Mouse (Mus musculus): ENCODE data around the gene Itgae. TPM values are rescaled to one million over a fixed set of nuclear protein-coding genes. Genes with fewer than 3 reads are reported as not detected.
"Not testable (repeated sequence)": the region's sequence is repeated elsewhere in the genome, so short reads cannot be mapped to it uniquely, and the experiment has no call there.

Gene Itgae
- polyA plus RNA-seq, 1 experiment: 0.33 TPM

GRCm38 (mm10) chr11:73094231-73094995 is 4.0 kb downstream of the Itgae start:
- TF ChIP-seq POLR2A (IDR thresholded peaks at IDR 0.05; ENCODE audit: borderline replicate concordance, insufficient read depth, low read length): no peak
- no peak for TF ChIP-seq CTCF (IDR thresholded peaks at IDR 0.05; ENCODE audit: borderline replicate concordance, insufficient read depth, low read depth, low read length)
- H3K4me3 ChIP-seq (replicated peaks; ENCODE audit: insufficient read depth, low read depth, low read length): no peak overlapping the region
- 71% methylated on average over 11 of the region's 11 CpGs for WGBS
- DNase-seq: no peak
- no peak overlapping the region for H3K27ac ChIP-seq (ENCODE audit: insufficient read depth, low read length)
- no peaks in the 10 kb centered on the region for H3K4me1 ChIP-seq (ENCODE audit: control insufficient read depth, insufficient read depth, low read length)
- no peaks in the 10 kb centered on the region for H3K27me3 ChIP-seq (ENCODE audit: control insufficient read depth, insufficient read depth, low read length)

- Histone ChIP-seq H3K27ac (ENCODE audit: insufficient read depth, low read length) (no peak overlapping the region), H3K4me3 (replicated peaks; ENCODE audit: insufficient read depth, low read depth, low read length) (no peak overlapping the region), H3K4me1 (ENCODE audit: control insufficient read depth, insufficient read depth, low read length) (no peaks in the 10 kb centered on the region), H3K27me3 (ENCODE audit: control insufficient read depth, insufficient read depth, low read length) (no peaks in the 10 kb centered on the region)
- WGBS: 50% methylated on average over 5 of the region's 5 CpGs
- no peak for DNase-seq
- no peak for TF ChIP-seq POLR2A (IDR thresholded peaks at IDR 0.05; ENCODE audit: borderline replicate concordance, insufficient read depth, low read length)
- TF ChIP-seq CTCF (IDR thresholded peaks at IDR 0.05; ENCODE audit: borderline replicate concordance, insufficient read depth, low read depth, low read length): no peak
These were observed 8.5 kb downstream of the Itgae start for GRCm38 (mm10) chr11:73098860-73099259.

- Histone ChIP-seq H3K4me3 (replicated peaks; ENCODE audit: insufficient read depth, low read depth, low read length) (no peak overlapping the region), H3K4me1 (ENCODE audit: control insufficient read depth, insufficient read depth, low read length) (no peaks in the 10 kb centered on the region), H3K27ac (ENCODE audit: insufficient read depth, low read length) (no peak overlapping the region), H3K27me3 (ENCODE audit: control insufficient read depth, insufficient read depth, low read length) (no peaks in the 10 kb centered on the region)
- no peak for DNase-seq
- 48% methylated on average over 14 of the region's 14 CpGs for WGBS
- TF ChIP-seq POLR2A (IDR thresholded peaks at IDR 0.05; ENCODE audit: borderline replicate concordance, insufficient read depth, low read length) (no peak), CTCF (IDR thresholded peaks at IDR 0.05; ENCODE audit: borderline replicate concordance, insufficient read depth, low read depth, low read length) (no peak)
These were observed 9.8 kb downstream of the Itgae start for GRCm38 (mm10) chr11:73099976-73100750.

- TF ChIP-seq CTCF (IDR thresholded peaks at IDR 0.05; ENCODE audit: borderline replicate concordance, insufficient read depth, low read depth, low read length) (no peak), POLR2A (IDR thresholded peaks at IDR 0.05; ENCODE audit: borderline replicate concordance, insufficient read depth, low read length) (no peak)
- Histone ChIP-seq H3K27me3 (ENCODE audit: control insufficient read depth, insufficient read depth, low read length) (no peaks in the 10 kb centered on the region), H3K4me1 (ENCODE audit: control insufficient read depth, insufficient read depth, low read length) (no peaks in the 10 kb centered on the region), H3K4me3 (replicated peaks; ENCODE audit: insufficient read depth, low read depth, low read length) (no peak overlapping the region), H3K27ac (ENCODE audit: insufficient read depth, low read length) (no peak overlapping the region)
- 91% methylated on average over 4 of the region's 4 CpGs for WGBS
- no peak for DNase-seq
These were observed 10.9 kb downstream of the Itgae start for GRCm38 (mm10) chr11:73101308-73101707.

- Histone ChIP-seq H3K27me3 (ENCODE audit: control insufficient read depth, insufficient read depth, low read length) (no peaks in the 10 kb centered on the region), H3K4me1 (ENCODE audit: control insufficient read depth, insufficient read depth, low read length) (no peaks in the 10 kb centered on the region), H3K27ac (ENCODE audit: insufficient read depth, low read length) (no peak overlapping the region), H3K4me3 (replicated peaks; ENCODE audit: insufficient read depth, low read depth, low read length) (no peak overlapping the region)
- DNase-seq: no peak
- WGBS: 68% methylated on average over 3 of the region's 3 CpGs
- TF ChIP-seq POLR2A (IDR thresholded peaks at IDR 0.05; ENCODE audit: borderline replicate concordance, insufficient read depth, low read length) (no peak), CTCF (IDR thresholded peaks at IDR 0.05; ENCODE audit: borderline replicate concordance, insufficient read depth, low read depth, low read length) (no peak)
These were observed 14.9 kb downstream of the Itgae start for GRCm38 (mm10) chr11:73105246-73105645.

- H3K27me3 ChIP-seq (ENCODE audit: control insufficient read depth, insufficient read depth, low read length); H3K27ac ChIP-seq (ENCODE audit: insufficient read depth, low read length); H3K4me1 ChIP-seq (ENCODE audit: control insufficient read depth, insufficient read depth, low read length); H3K4me3 ChIP-seq (replicated peaks; ENCODE audit: insufficient read depth, low read depth, low read length): not testable (repeated sequence)
- WGBS: 36% methylated on average over 3 of the region's 3 CpGs
- peak; percentile 18 to 20 for DNase-seq
These were observed 17.0 kb downstream of the Itgae start for GRCm38 (mm10) chr11:73107358-73107757.

- Histone ChIP-seq H3K27ac (ENCODE audit: insufficient read depth, low read length) (no peak overlapping the region), H3K4me1 (ENCODE audit: control insufficient read depth, insufficient read depth, low read length) (no peaks in the 10 kb centered on the region), H3K27me3 (ENCODE audit: control insufficient read depth, insufficient read depth, low read length) (no peaks in the 10 kb centered on the region), H3K4me3 (replicated peaks; ENCODE audit: insufficient read depth, low read depth, low read length) (no peak overlapping the region)
- TF ChIP-seq POLR2A (IDR thresholded peaks at IDR 0.05; ENCODE audit: borderline replicate concordance, insufficient read depth, low read length) (no peak), CTCF (IDR thresholded peaks at IDR 0.05; ENCODE audit: borderline replicate concordance, insufficient read depth, low read depth, low read length) (no peak)
- 65% methylated on average over 5 of the region's 5 CpGs for WGBS
- DNase-seq: no peak
These were observed 18.0 kb downstream of the Itgae start for GRCm38 (mm10) chr11:73108195-73108897.

Measured in cerebellum, adult 2 months (tissue).